Mouse (Mus musculus) lung, adult 2 months (tissue): ENCODE results near the gene Uck2.

Experiments
- CTCF ChIP-seq: fragments of 200-500 bp; IDR thresholded peaks from 2 replicates; pipeline ENCODE4 v1.5.1; 2011; ENCODE audit warnings: mild to moderate bottlenecking, low read length, control low read depth; ENCODE audit not compliant: insufficient read depth
- POLR2A ChIP-seq: fragments of 200-500 bp; IDR thresholded peaks from 2 replicates; pipeline ENCODE4 v1.6.1; 2011; ENCODE audit warnings: low read depth, mild to moderate bottlenecking, control low read depth, low read length, borderline replicate concordance; ENCODE audit errors: extremely low read depth

GRCm38 (mm10) chr1:167240361-167240760, 44.8 kb downstream of the Uck2 start:
- no peak for TF ChIP-seq POLR2A
- TF ChIP-seq CTCF, result no peak
